Mouse (Mus musculus): ENCODE data around the gene Cog6. TPM values are rescaled to one million over a fixed set of nuclear protein-coding genes. Genes with fewer than 3 reads are reported as not detected.

The Cog6 gene
- total RNA-seq, 1 experiment: 18.0 TPM

DNA sequence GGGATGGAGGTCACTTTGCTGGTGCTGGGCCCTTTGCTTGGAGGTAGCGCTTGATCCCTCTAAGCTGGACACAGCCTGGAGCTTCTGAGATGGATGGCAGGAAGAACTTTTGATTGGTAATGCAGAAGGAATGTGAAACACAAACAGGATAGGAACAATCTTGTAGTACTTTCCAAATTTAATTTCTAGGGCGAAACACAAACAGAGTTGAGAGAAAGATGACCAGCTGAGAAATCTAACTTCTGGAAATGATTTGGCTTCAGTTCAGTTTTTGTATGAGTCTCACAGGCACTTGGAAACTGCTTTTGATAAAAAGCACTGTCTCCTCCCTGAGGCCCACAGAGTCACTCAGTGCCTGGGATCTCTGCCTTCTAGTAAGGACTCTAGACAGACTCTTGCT, 42.9 kb upstream of the Cog6 start:
- no peak overlapping the region for H3K27ac ChIP-seq (ENCODE audit: insufficient read depth, low read depth, low read length, poor library complexity, severe bottlenecking)
- no peaks in the 10 kb centered on the region for H3K9me3 ChIP-seq (ENCODE audit: control insufficient read depth, insufficient read depth, low read depth, low read length)
- H3K36me3 ChIP-seq (ENCODE audit: control insufficient read depth, insufficient read depth, low read length, poor library complexity, severe bottlenecking): no peaks in the 10 kb centered on the region
- in situ Hi-C loops (cut with MboI; ENCODE audit: low sequenced_read_pairs in 2 of 2, unreplicated experiment in 2 of 2): no loop called here
- H3K9ac ChIP-seq (ENCODE audit: insufficient read depth, low read depth, low read length, poor library complexity, severe bottlenecking): no peak overlapping the region
- no peaks in the 10 kb centered on the region for H3K4me1 ChIP-seq (ENCODE audit: control insufficient read depth in 2 of 2, insufficient read depth in 2 of 2, low read length in 2 of 2, poor library complexity in 1 of 2)
- DNase-seq (ENCODE audit: low read depth, low spot score): no peak
- H3K4me3 ChIP-seq (ENCODE audit: insufficient read depth in 1 of 2, low read depth in 1 of 2, low read length in 2 of 2, poor library complexity in 1 of 2, severe bottlenecking in 1 of 2): no peak overlapping the region
- TF ChIP-seq MAFK (IDR thresholded peaks at IDR 0.05; ENCODE audit: insufficient read depth, low read depth, low read length) (no peak), ZNF384 (IDR thresholded peaks at IDR 0.05; ENCODE audit: low read depth, low read length) (no peak), ZC3H11A (IDR thresholded peaks at IDR 0.05; ENCODE audit: borderline replicate concordance, low read depth, low read length) (no peak), CHD2 (IDR thresholded peaks at IDR 0.05; ENCODE audit: low read depth, low read length) (no peak), HCFC1 (IDR thresholded peaks at IDR 0.05; ENCODE audit: borderline replicate concordance, insufficient read depth, low read length) (no peak)

DNA sequence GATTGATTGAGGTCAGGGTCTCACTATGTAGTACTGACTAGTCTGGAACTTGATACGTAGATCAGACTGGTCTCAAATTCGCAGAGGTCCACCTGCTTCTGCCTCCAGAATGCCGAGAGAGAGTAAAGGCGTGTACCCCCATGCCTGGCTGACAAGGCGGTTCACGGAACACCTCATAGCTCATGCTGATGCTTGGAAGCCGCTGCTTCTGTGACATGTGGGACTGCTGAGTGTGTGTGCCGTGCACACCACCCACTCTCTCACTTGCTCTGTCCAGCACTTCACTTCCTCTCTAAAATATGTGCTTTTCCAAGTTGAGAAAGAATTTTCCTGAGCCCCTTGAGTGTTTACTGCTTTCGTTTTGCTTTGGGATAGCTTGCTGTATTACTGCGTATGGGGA, 39.4 kb upstream of the Cog6 start:
- no peak for DNase-seq (ENCODE audit: low read depth, low spot score)
- H3K9ac ChIP-seq (ENCODE audit: insufficient read depth, low read depth, low read length, poor library complexity, severe bottlenecking): no peak overlapping the region
- H3K4me1 ChIP-seq (ENCODE audit: control insufficient read depth in 2 of 2, insufficient read depth in 2 of 2, low read length in 2 of 2, poor library complexity in 1 of 2): no peaks in the 10 kb centered on the region
- no peak for TF ChIP-seq CHD2 (IDR thresholded peaks at IDR 0.05; ENCODE audit: low read depth, low read length)
- TF ChIP-seq ZNF384 (IDR thresholded peaks at IDR 0.05; ENCODE audit: low read depth, low read length): no peak
- TF ChIP-seq HCFC1 (IDR thresholded peaks at IDR 0.05; ENCODE audit: borderline replicate concordance, insufficient read depth, low read length): no peak
- TF ChIP-seq MAFK (IDR thresholded peaks at IDR 0.05; ENCODE audit: insufficient read depth, low read depth, low read length): no peak
- no peak for TF ChIP-seq ZC3H11A (IDR thresholded peaks at IDR 0.05; ENCODE audit: borderline replicate concordance, low read depth, low read length)
- no peak overlapping the region for H3K27ac ChIP-seq (ENCODE audit: insufficient read depth, low read depth, low read length, poor library complexity, severe bottlenecking)
- H3K9me3 ChIP-seq (ENCODE audit: control insufficient read depth, insufficient read depth, low read depth, low read length): no peaks in the 10 kb centered on the region
- no peak overlapping the region for H3K4me3 ChIP-seq (ENCODE audit: insufficient read depth in 1 of 2, low read depth in 1 of 2, low read length in 2 of 2, poor library complexity in 1 of 2, severe bottlenecking in 1 of 2)
- H3K36me3 ChIP-seq (ENCODE audit: control insufficient read depth, insufficient read depth, low read length, poor library complexity, severe bottlenecking): no peaks in the 10 kb centered on the region
- in situ Hi-C loops (cut with MboI; ENCODE audit: low sequenced_read_pairs in 2 of 2, unreplicated experiment in 2 of 2): no loop called here

DNA sequence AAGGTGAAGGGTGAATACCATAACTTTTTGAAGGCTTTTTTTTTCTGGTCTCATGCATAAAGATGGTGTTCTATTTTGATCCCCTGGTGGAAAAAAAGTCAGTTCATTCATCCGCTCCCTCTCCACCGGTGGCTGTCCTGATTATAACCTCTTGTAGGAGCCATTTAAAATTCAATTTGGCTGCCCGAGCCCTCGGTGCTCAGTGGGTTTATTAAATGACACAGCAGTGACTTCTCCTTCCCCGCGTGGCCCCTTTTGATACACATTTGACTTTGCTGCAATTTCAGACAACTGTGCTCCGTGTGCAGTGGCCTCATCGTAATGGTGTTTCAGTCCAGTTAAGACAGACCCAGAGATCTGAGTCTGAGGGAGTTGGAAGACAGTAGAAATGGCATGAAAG, 35.3 kb upstream of the Cog6 start:
- Histone ChIP-seq H3K4me1 (ENCODE audit: control insufficient read depth in 2 of 2, insufficient read depth in 2 of 2, low read length in 2 of 2, poor library complexity in 1 of 2) (no peaks in the 10 kb centered on the region), H3K4me3 (ENCODE audit: insufficient read depth in 1 of 2, low read depth in 1 of 2, low read length in 2 of 2, poor library complexity in 1 of 2, severe bottlenecking in 1 of 2) (no peak overlapping the region), H3K27ac (ENCODE audit: insufficient read depth, low read depth, low read length, poor library complexity, severe bottlenecking) (no peak overlapping the region), H3K9me3 (ENCODE audit: control insufficient read depth, insufficient read depth, low read depth, low read length) (no peaks in the 10 kb centered on the region), H3K36me3 (ENCODE audit: control insufficient read depth, insufficient read depth, low read length, poor library complexity, severe bottlenecking) (no peaks in the 10 kb centered on the region), H3K9ac (ENCODE audit: insufficient read depth, low read depth, low read length, poor library complexity, severe bottlenecking) (no peak overlapping the region)
- DNase-seq (ENCODE audit: low read depth, low spot score): no peak
- in situ Hi-C loops (cut with MboI; ENCODE audit: low sequenced_read_pairs in 2 of 2, unreplicated experiment in 2 of 2): no loop called here
- no peak for TF ChIP-seq HCFC1 (IDR thresholded peaks at IDR 0.05; ENCODE audit: borderline replicate concordance, insufficient read depth, low read length)
- TF ChIP-seq ZNF384 (IDR thresholded peaks at IDR 0.05; ENCODE audit: low read depth, low read length): no peak
- TF ChIP-seq MAFK (IDR thresholded peaks at IDR 0.05; ENCODE audit: insufficient read depth, low read depth, low read length): no peak
- no peak for TF ChIP-seq ZC3H11A (IDR thresholded peaks at IDR 0.05; ENCODE audit: borderline replicate concordance, low read depth, low read length)
- TF ChIP-seq CHD2 (IDR thresholded peaks at IDR 0.05; ENCODE audit: low read depth, low read length): no peak

DNA sequence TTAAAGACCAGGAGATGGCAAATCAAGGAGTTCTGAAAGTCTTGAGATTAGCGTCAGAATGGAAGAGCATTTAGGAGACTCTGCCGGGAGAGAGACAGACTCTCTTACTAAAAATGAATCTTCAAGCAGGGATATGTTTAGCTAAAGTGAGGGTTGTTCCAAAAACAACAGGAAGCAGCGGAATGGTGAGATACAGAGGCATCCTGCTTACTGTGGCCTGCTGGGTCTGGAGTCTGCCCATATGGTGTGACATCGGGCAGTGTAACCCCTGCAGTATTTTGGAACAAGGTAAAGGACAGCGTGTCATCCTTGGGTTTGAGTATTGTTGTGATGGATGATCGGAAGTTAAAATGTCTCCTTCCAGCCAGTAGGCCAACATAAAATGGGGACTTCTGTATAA, 29.3 kb upstream of the Cog6 start:
- DNase-seq (ENCODE audit: low read depth, low spot score): no peak
- no peak overlapping the region for H3K27ac ChIP-seq (ENCODE audit: insufficient read depth, low read depth, low read length, poor library complexity, severe bottlenecking)
- no peaks in the 10 kb centered on the region for H3K4me1 ChIP-seq (ENCODE audit: control insufficient read depth in 2 of 2, insufficient read depth in 2 of 2, low read length in 2 of 2, poor library complexity in 1 of 2)
- in situ Hi-C loops (cut with MboI; ENCODE audit: low sequenced_read_pairs in 2 of 2, unreplicated experiment in 2 of 2): loop anchor here (25.0 kb wide), 2 partner anchors 191 to 416 kb away; partner anchors contain the start of genes Nhlrc3 (in 1 of the 2) and Proser1 (in 1 of the 2)
- H3K36me3 ChIP-seq (ENCODE audit: control insufficient read depth, insufficient read depth, low read length, poor library complexity, severe bottlenecking): no peaks in the 10 kb centered on the region
- H3K9ac ChIP-seq (ENCODE audit: insufficient read depth, low read depth, low read length, poor library complexity, severe bottlenecking): no peak overlapping the region
- TF ChIP-seq MAFK (IDR thresholded peaks at IDR 0.05; ENCODE audit: insufficient read depth, low read depth, low read length) (no peak), ZNF384 (IDR thresholded peaks at IDR 0.05; ENCODE audit: low read depth, low read length) (no peak), CHD2 (IDR thresholded peaks at IDR 0.05; ENCODE audit: low read depth, low read length) (no peak), ZC3H11A (IDR thresholded peaks at IDR 0.05; ENCODE audit: borderline replicate concordance, low read depth, low read length) (no peak)
- H3K4me3 ChIP-seq (ENCODE audit: insufficient read depth in 1 of 2, low read depth in 1 of 2, low read length in 2 of 2, poor library complexity in 1 of 2, severe bottlenecking in 1 of 2): no peak overlapping the region
- no peaks in the 10 kb centered on the region for H3K9me3 ChIP-seq (ENCODE audit: control insufficient read depth, insufficient read depth, low read depth, low read length)

DNA sequence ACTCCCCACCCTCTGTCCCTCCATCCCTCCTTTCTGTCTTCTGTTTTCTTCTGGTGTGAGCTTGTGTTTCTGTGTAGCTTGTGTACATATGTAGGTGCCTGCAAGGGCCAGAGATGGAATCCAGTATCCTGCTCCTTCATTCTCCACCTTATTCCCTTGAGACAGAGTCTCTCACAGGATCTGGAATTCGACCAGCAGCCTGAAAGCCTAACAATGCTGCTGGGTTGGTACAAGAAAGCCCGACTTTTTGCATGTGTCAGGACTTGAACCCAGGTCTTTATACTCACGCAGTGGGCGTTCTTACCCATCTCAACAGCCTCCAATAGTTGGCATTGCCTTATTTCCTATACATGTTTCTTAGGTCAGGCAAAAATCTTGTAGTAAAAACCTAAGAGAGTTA, 28.7 kb upstream of the Cog6 start:
- TF ChIP-seq MAFK (IDR thresholded peaks at IDR 0.05; ENCODE audit: insufficient read depth, low read depth, low read length): no peak
- no peak for TF ChIP-seq ZC3H11A (IDR thresholded peaks at IDR 0.05; ENCODE audit: borderline replicate concordance, low read depth, low read length)
- no peak for TF ChIP-seq CHD2 (IDR thresholded peaks at IDR 0.05; ENCODE audit: low read depth, low read length)
- no peak for TF ChIP-seq HCFC1 (IDR thresholded peaks at IDR 0.05; ENCODE audit: borderline replicate concordance, insufficient read depth, low read length)
- no peak for TF ChIP-seq ZNF384 (IDR thresholded peaks at IDR 0.05; ENCODE audit: low read depth, low read length)
- H3K4me1 ChIP-seq (ENCODE audit: control insufficient read depth in 2 of 2, insufficient read depth in 2 of 2, low read length in 2 of 2, poor library complexity in 1 of 2): no peaks in the 10 kb centered on the region
- H3K9ac ChIP-seq (ENCODE audit: insufficient read depth, low read depth, low read length, poor library complexity, severe bottlenecking): no peak overlapping the region
- H3K4me3 ChIP-seq (ENCODE audit: insufficient read depth in 1 of 2, low read depth in 1 of 2, low read length in 2 of 2, poor library complexity in 1 of 2, severe bottlenecking in 1 of 2): no peak overlapping the region
- in situ Hi-C loops (cut with MboI; ENCODE audit: low sequenced_read_pairs in 2 of 2, unreplicated experiment in 2 of 2): loop anchor here (25.0 kb wide), 2 partner anchors 192 to 417 kb away; partner anchors contain the start of genes Nhlrc3 (in 1 of the 2) and Proser1 (in 1 of the 2)
- H3K36me3 ChIP-seq (ENCODE audit: control insufficient read depth, insufficient read depth, low read length, poor library complexity, severe bottlenecking): no peaks in the 10 kb centered on the region
- H3K27ac ChIP-seq (ENCODE audit: insufficient read depth, low read depth, low read length, poor library complexity, severe bottlenecking): no peak overlapping the region
- no peaks in the 10 kb centered on the region for H3K9me3 ChIP-seq (ENCODE audit: control insufficient read depth, insufficient read depth, low read depth, low read length)
- DNase-seq (ENCODE audit: low read depth, low spot score): no peak

Data from ES-E14 (cell line).